Mouse (Mus musculus): Measurements from ENCODE around the gene Pds5a.

Pds5a gene

GRCm38 (mm10) chr5:65578545-65578944 is 119.5 kb downstream of the Pds5a start:
- intact Hi-C loops (cut with DNase I), result no loop called here

GRCm38 (mm10) chr5:65575896-65576295 is 122.2 kb downstream of the Pds5a start:
- intact Hi-C loops (cut with DNase I), result no loop called here

GRCm38 (mm10) chr5:65574876-65575275 is 123.2 kb downstream of the Pds5a start:
- intact Hi-C loops (cut with DNase I), result no loop called here

GRCm38 (mm10) chr5:65565486-65565885 is 132.6 kb downstream of the Pds5a start:
- intact Hi-C loops (cut with DNase I), result no loop called here

- intact Hi-C loops (cut with DNase I), result no loop called here
Measured at GRCm38 (mm10) chr5:65561125-65561893, 136.8 kb downstream of the Pds5a start.

- intact Hi-C loops (cut with DNase I), result no loop called here
Measured at GRCm38 (mm10) chr5:65557109-65557508, 141.0 kb downstream of the Pds5a start.

All from adrenal gland (tissue).